Mouse (Mus musculus): ENCODE data around the gene Gm11011. TPM values are rescaled to one million over a fixed set of nuclear protein-coding genes. Genes with fewer than 3 reads are reported as not detected.
"Not testable (repeated sequence)": the region's sequence is repeated elsewhere in the genome, so short reads cannot be mapped to it uniquely, and the experiment has no call there.

Gene Gm11011
- not detected for total RNA-seq (2018; cell fraction: chromatin; rRNA removed)
- total RNA-seq (2018; cell fraction: cytosol; rRNA removed), result not detected
- total RNA-seq (2018; cell fraction: nucleus; rRNA removed), result not detected
- not detected in 3 replicates for polyA plus RNA-seq (2018)

DNA sequence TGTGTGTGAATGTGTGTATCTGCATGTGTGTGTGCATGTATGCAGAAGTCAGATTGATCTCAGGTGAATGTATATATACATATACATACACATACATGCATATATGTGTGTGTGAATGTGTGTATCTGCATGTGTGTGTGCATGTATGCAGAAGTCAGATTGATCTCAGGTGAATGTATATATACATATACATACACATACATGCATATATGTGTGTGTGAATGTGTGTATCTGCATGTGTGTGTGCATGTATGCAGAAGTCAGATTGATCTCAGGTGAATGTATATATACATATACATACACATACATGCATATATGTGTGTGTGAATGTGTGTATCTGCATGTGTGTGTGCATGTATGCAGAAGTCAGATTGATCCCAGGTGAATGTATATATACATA is at the start of gene Gm11011:
Gene Gm11011, minus strand, starts transcription at position 101 of the 400 bp plus-strand sequence.
- H3K36me3 ChIP-seq (ENCODE audit: inconsistent target); H3K4me3 ChIP-seq (ENCODE audit: inconsistent target); H3K79me2 ChIP-seq (ENCODE audit: inconsistent target); H3K27ac ChIP-seq: not testable (repeated sequence)

DNA sequence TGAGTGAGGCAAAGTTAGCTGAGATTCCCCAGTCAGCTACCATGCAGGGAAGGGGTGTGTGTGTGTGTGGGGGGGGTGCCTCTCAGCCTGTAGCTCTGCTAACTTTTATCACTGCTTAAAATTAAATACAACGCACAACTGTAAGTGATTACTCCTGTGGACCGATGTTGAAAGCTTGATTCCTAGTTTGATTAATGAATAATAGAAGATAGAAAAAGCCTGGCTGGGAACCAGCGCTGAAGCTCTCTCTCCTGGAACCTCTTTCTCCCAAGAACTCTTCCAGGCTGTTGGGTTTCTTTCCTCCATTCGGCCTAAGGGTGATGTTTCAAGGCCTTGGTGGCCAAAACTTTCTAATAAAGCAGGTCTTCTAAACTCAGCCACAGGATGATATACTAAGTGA is 48.9 kb upstream of the Gm11011 start:
- H3K79me2 ChIP-seq (ENCODE audit: inconsistent target), result no peaks in the 10 kb centered on the region
- no peak overlapping the region for H3K27ac ChIP-seq
- no peaks in the 10 kb centered on the region for H3K36me3 ChIP-seq (ENCODE audit: inconsistent target)
- H3K4me3 ChIP-seq (ENCODE audit: inconsistent target), result no peak overlapping the region
- 92% methylated on average over 4 of the region's 4 CpGs for WGBS (ENCODE audit: missing documents)

DNA sequence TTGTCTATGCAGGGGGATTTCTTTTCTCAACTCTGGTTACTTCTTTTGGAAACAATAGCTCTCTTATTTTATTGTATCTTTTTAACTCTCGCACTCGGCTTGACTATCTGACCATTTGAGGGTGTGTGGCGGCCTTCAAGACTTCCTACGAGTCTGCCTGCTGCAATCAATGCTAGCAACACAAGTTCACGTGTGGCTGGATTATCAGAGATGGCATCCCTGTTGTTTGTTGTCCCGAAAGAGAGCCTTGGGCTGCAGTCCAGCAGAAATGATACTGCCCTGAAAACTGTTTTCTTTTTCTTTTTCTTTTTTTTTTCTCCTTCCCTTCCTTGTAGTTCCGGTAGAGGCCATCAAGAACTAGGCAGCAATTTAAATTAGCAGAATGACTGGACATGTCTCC is 47.9 kb upstream of the Gm11011 start:
- H3K4me3 ChIP-seq (ENCODE audit: inconsistent target), result no peak overlapping the region
- 79% methylated on average over 7 of the region's 7 CpGs for WGBS (ENCODE audit: missing documents)
- H3K36me3 ChIP-seq (ENCODE audit: inconsistent target), result no peaks in the 10 kb centered on the region
- H3K27ac ChIP-seq, result no peak overlapping the region
- no peaks in the 10 kb centered on the region for H3K79me2 ChIP-seq (ENCODE audit: inconsistent target)

DNA sequence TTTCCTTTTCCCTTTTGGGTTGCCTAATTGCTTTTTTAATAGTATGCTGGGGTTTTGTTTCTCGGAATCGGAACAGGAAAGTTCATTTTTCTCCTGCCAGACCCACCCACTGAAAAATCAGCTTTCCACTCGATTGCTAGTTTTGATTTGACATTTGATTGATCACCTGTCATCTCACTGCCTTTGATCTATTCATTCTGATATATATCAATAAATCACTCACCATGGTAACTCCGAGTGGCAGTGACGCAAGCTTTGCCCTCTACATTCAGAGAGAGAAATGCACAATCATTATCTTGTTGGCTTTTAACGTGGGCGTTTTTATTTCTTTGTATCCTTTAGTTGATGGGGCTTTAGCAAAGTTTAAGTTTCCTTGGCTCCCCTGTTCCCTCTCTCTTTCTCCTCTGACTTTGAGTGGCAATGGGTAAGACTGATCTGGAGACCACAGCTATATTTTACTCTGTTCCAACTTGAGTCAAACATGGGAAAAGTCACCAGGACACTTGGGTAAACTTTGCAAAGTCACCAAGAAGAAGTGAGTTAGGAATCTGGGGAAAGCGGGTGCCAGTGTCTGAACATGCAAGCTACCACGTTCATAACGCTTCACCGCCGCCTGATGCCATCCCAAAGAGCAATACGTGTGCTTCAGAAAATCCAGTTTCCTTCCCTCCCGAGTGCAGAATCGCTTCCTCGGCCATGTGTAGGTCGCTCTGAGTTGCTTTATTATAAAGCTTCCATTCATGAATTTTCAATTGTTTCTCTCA is 47.3 kb upstream of the Gm11011 start:
- WGBS (ENCODE audit: missing documents), result 61% methylated on average over 17 of the region's 17 CpGs
- Histone ChIP-seq H3K27ac (no peak overlapping the region), H3K4me3 (ENCODE audit: inconsistent target) (no peak overlapping the region), H3K36me3 (ENCODE audit: inconsistent target) (no peaks in the 10 kb centered on the region), H3K79me2 (ENCODE audit: inconsistent target) (no peaks in the 10 kb centered on the region)

DNA sequence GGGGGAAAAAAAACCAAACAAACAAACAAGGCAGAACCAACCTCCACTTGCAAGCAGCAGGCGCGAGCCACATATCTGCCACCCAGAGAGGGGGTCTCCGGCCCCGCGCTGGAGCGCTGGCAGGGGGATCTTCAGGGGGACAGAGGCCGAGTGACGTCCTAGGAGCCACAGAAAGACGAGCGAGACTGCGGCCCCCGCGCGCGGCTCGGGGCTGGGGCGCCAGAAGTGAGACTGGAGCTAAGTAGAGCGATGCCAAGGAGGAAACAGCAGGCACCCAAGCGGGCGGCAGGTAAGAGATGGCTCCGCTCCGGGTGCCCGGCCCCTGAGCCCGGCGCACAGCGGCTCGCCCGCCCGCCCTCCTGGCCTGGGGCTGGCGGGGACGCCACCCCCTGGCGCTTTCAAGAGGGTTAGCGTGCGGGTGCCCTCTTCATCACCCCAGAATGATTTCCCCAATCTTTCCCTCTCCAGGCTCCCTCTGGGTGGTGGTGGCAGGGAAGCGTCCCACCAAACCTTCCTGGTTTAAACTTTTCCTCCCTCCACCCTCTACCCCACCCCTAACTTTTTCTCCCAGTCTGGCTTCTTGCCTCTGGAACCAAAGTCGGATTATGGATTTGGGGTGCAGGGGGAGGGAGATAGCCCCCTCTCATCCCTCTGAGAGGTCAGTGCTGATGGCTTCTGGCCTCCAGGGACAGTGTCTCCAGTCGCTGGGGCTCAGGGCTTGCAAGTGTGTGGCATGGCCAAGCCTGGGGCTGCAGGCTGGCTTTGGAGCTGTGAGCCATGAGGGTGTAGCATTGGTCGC is 46.1 kb upstream of the Gm11011 start:
- H3K79me2 ChIP-seq (ENCODE audit: inconsistent target), result no peaks in the 10 kb centered on the region
- no peak overlapping the region for H3K27ac ChIP-seq
- 0% methylated on average over 32 of the region's 38 CpGs for WGBS (ENCODE audit: missing documents)
- no peak overlapping the region for H3K4me3 ChIP-seq (ENCODE audit: inconsistent target)
- H3K36me3 ChIP-seq (ENCODE audit: inconsistent target), result no peaks in the 10 kb centered on the region

DNA sequence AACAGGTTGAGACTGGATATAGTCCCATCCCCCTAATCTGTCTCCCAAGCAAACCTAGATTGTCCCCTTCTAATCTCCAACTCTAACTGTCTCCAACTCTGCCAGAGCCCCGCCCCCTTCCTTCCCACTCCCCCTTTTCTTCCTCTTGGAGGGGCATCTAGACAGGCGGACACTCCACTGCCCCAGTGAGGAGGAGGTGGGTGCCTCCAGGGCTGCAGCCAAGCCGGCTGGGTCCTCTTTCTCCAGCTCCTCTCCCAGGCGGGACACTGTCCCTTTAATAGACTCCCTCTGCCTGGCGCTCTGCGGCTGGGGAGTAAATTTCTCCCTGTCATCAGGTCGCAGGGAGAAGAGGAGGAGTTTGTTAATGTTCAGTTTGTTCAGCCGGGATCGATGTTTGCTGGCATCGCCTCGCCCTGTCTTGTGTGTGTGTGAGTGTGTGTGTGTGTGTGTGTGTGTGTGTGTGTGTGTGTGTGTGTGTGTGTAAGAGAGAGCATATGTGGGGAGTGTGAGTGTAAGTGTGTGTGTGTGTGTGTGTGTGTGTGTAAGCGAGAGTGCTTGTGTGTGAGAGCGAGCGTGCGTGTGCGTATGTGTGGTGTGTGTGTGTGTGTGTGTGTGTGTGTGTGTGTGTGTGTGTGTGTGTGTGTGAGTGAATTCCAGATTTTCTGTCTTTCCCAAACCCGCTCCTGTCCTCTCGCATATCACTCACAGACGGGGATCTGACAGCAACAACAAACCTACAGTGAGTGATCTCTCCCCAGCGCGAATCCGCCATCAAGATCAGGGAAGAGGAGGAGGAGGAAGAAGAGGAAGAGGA is 45.0 kb upstream of the Gm11011 start, which contains the start of gene Tshz2:
Gene Tshz2, plus strand, starts transcription at position 676 of the 814 bp plus-strand sequence.
- Histone ChIP-seq H3K79me2 (ENCODE audit: inconsistent target) (no peaks in the 10 kb centered on the region), H3K4me3 (ENCODE audit: inconsistent target) (no peak within 1 kb of the TSS), H3K27ac (no peak within 1 kb of the TSS), H3K36me3 (ENCODE audit: inconsistent target) (no peaks in the 10 kb centered on the region)
- WGBS (ENCODE audit: missing documents), result 2% methylated on average over 15 of the region's 22 CpGs

DNA sequence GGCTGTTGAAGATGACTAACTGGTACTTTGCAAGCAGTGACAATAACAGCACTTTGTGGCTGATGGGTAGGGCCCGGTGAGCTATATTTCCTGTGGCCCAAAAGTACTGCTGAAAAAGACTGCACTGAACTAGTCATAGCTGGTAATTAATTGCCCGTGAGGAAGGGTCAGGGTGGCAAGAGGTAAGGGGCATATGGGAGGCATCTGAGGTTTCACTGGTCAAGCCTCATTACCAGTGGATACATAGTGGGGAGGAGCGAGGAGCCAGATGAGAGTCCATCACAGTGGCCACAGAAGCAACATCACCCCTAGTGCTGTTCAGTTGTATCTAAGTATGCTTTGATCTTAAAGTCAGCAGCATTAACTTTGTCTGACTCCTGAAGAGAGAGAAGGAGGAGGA is 42.5 kb upstream of the Gm11011 start:
- Histone ChIP-seq H3K36me3 (ENCODE audit: inconsistent target) (no peaks in the 10 kb centered on the region), H3K4me3 (ENCODE audit: inconsistent target) (no peak overlapping the region), H3K27ac (no peak overlapping the region), H3K79me2 (ENCODE audit: inconsistent target) (no peaks in the 10 kb centered on the region)
- WGBS (ENCODE audit: missing documents), result 92% methylated on average over 3 of the region's 3 CpGs

DNA sequence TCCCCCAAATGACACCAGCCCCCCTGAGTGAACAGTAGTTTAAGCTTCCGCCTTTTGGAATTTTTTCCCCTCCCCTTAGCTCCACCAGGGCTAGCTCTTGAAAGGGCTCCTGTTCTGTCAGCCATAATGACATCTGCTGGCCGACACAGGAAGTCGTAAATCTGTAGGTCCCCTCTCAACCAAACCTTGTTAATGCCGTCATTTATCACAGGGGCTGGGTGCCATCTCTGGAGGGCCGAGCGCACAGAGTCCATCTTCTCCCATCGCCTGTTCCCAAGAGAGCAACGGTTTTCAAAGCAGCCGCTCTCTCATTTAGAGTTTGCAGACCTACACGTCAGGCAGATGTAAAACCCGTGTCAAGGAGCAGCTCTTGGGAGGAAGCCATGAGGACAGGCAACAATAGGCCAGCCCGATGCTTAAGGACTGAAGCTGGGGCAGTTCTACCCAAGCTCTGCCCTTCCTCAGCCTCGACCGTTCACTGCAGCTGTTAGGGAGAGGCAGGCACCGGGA is 33.7 kb upstream of the Gm11011 start:
- H3K79me2 ChIP-seq (ENCODE audit: inconsistent target), result no peaks in the 10 kb centered on the region
- H3K27ac ChIP-seq, result no peak overlapping the region
- H3K4me3 ChIP-seq (ENCODE audit: inconsistent target), result no peak overlapping the region
- WGBS (ENCODE audit: missing documents), result 46% methylated on average over 15 of the region's 15 CpGs
- no peaks in the 10 kb centered on the region for H3K36me3 ChIP-seq (ENCODE audit: inconsistent target)

DNA sequence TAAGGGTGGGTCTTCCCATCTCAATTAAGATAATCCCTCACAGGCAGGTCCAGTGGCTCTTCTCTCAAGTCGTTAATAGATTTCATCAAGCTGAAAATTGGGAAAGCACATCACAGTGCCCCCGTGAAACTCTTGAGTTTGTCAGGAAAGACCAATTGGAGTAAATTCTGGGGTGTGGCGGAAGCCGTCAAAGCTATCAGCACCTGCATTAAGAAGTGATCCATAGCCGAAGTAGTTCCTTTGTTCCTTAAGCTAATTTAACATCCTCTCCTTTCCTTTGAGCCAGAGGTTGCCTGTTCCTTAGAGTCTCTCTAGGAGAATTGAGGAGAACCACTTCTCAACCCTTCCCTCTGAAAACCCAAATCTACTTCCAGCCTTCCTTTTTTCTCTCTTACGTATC is 28.5 kb upstream of the Gm11011 start:
- Histone ChIP-seq H3K36me3 (ENCODE audit: inconsistent target) (no peaks in the 10 kb centered on the region), H3K4me3 (ENCODE audit: inconsistent target) (no peak overlapping the region), H3K79me2 (ENCODE audit: inconsistent target) (no peaks in the 10 kb centered on the region), H3K27ac (no peak overlapping the region)
- 97% methylated on average over 6 of the region's 6 CpGs for WGBS (ENCODE audit: missing documents)

DNA sequence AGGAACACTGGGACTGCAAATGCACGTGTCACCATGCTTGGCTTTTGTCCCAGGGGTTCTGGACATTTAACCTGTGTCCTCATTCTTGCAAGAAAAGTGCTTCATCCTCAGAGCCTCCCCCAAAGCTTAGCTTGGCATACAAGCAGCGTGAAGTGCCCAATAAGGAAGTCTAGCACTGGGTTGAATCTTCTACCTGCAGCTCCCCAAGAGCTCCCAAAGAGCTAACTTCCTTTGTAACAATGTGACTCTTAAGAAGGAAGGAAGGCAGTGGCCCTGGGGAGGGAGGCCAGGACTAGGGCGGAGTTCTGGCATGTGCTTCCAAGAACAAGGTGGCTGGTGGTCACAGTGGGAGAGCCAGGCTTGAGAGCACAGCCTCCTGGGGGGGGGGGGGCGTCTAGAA is 27.1 kb upstream of the Gm11011 start:
- Histone ChIP-seq H3K79me2 (ENCODE audit: inconsistent target) (no peaks in the 10 kb centered on the region), H3K4me3 (ENCODE audit: inconsistent target) (no peak overlapping the region), H3K27ac (no peak overlapping the region), H3K36me3 (ENCODE audit: inconsistent target) (no peaks in the 10 kb centered on the region)
- 13% methylated on average over 4 of the region's 4 CpGs for WGBS (ENCODE audit: missing documents)

DNA sequence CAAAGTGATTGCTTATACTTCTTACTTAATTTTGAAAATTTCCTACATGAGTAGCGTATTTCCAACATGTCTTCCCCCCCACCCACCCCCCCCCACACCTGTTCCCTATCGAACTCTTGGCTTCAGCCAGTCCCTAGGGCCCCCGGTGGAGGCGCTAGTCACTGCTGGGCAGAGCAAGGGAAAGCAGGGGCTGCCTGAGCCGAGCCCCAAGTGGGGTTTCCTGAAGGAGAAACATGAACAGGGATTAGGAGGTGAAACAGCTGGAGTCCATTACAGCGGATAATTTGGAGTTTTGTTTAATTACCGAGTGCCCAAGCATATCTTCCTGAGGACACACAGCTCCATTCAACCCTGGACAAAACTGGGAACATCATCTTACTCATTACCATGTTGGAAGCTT is 24.0 kb upstream of the Gm11011 start:
- no peaks in the 10 kb centered on the region for H3K79me2 ChIP-seq (ENCODE audit: inconsistent target)
- WGBS (ENCODE audit: missing documents), result 84% methylated on average over 7 of the region's 7 CpGs
- H3K27ac ChIP-seq, result no peak overlapping the region
- no peaks in the 10 kb centered on the region for H3K36me3 ChIP-seq (ENCODE audit: inconsistent target)
- no peak overlapping the region for H3K4me3 ChIP-seq (ENCODE audit: inconsistent target)

DNA sequence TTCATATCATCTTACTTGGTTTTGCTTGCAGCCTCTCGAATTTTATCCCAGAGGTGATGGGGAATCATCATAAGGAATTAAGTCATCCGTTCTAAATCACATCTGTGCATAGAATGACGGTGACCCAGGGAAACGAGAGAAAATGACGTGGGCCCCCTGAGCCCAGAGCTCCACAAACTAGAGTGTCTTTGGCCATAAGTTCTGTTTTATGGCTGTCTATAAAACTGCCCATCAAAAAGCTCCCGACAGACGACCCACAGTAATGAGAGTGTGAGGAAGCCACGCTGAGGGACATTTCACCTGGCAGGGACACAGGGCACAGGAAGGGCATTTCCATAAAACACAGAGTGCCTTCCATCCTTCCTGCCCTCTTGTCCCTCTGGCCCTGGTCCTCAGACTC is 23.3 kb upstream of the Gm11011 start:
- H3K36me3 ChIP-seq (ENCODE audit: inconsistent target), result no peaks in the 10 kb centered on the region
- H3K4me3 ChIP-seq (ENCODE audit: inconsistent target), result no peak overlapping the region
- WGBS (ENCODE audit: missing documents), result 64% methylated on average over 8 of the region's 8 CpGs
- no peaks in the 10 kb centered on the region for H3K79me2 ChIP-seq (ENCODE audit: inconsistent target)
- H3K27ac ChIP-seq, result no peak overlapping the region

DNA sequence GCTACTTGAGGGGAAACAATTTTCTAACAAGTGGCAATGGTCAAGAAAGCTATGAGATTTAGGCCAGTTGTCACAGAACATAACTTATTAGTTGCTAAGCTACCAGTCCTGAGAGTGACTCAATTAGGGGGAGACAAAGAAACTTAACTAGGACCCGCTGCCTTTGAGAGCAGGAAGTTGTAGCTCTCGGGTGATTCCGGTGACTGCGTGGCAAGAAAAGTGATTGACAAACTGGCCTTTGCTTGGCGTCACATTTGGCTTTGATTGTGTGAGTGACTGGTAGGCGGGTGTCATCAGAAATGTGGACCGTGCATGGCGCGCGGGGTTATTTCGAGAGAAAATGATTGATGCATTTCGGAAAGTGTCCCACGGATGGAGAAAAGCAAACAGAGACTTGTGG is 22.4 kb upstream of the Gm11011 start:
- H3K4me3 ChIP-seq (ENCODE audit: inconsistent target), result no peak overlapping the region
- H3K79me2 ChIP-seq (ENCODE audit: inconsistent target), result no peaks in the 10 kb centered on the region
- no peaks in the 10 kb centered on the region for H3K36me3 ChIP-seq (ENCODE audit: inconsistent target)
- H3K27ac ChIP-seq, result no peak overlapping the region
- WGBS (ENCODE audit: missing documents), result 1% methylated on average over 13 of the region's 13 CpGs

DNA sequence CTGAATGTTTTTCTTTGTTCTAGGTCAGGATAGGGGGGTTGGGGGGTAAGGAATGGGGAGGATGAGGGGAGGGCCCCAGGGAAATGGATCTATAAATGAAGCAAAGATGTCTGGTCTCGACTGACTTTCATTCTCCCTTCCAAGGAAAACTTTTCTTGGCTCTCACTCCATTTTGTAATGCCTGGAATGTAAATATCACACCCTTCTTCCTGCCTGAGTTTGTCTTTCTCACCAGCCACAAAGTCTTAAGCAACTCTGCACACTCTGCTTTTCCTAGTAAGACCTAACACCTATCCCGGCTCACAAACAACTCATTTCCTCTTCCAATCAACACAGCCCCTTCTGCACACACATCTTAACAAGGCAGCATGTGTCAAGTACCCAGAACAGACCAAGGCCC is 20.2 kb upstream of the Gm11011 start:
- Histone ChIP-seq H3K36me3 (ENCODE audit: inconsistent target) (no peaks in the 10 kb centered on the region), H3K4me3 (ENCODE audit: inconsistent target) (no peak overlapping the region), H3K79me2 (ENCODE audit: inconsistent target) (no peaks in the 10 kb centered on the region), H3K27ac (no peak overlapping the region)
- 54% methylated on average over 2 of the region's 2 CpGs for WGBS (ENCODE audit: missing documents)
